Mouse (Mus musculus) forebrain, embryonic 12.5 days (tissue): ENCODE results near the gene Slc6a1. TPM values are rescaled to one million over a fixed set of nuclear protein-coding genes. Genes with fewer than 3 reads are reported as not detected.
A peak's percentile ranks its signal among the peaks of the same experiment; 100 is the strongest.

Source experiments
- ATAC-seq: fragments of 200-750 bp; cut with Nextera tagmentation; 2 replicates; pipeline ENCODE4 v1.8.0; 2017; ENCODE audit warnings: moderate TSS enrichment; ENCODE audit not compliant: low FRiP score
- H3K27ac ChIP-seq: fragments of 300-500 bp; sonication (generic); 2 replicates; pipeline ENCODE4 v1.5.1; 2016; ENCODE audit warnings: mild to moderate bottlenecking
- H3K27me3 ChIP-seq: fragments of 300-500 bp; sonication (generic); 2 replicates; pipeline ENCODE4 v1.6.1; 2016; ENCODE audit warnings: mild to moderate bottlenecking
- H3K36me3 ChIP-seq: fragments of 300-500 bp; sonication (generic); replicated peaks from 2 replicates; pipeline ENCODE4 v1.6.1; 2016; ENCODE audit warnings: mild to moderate bottlenecking
- H3K4me1 ChIP-seq: fragments of 300-500 bp; sonication (generic); 2 replicates; pipeline ENCODE4 v1.6.1; 2016
- H3K4me2 ChIP-seq: fragments of 300-500 bp; sonication (generic); 2 replicates; pipeline ENCODE4 v1.6.1; 2016; ENCODE audit warnings: mild to moderate bottlenecking, moderate library complexity
- H3K4me3 ChIP-seq: fragments of 300-500 bp; sonication (generic); replicated peaks from 2 replicates; pipeline ENCODE4 v1.5.1; 2016; ENCODE audit warnings: mild to moderate bottlenecking
- H3K9ac ChIP-seq: fragments of 300-500 bp; sonication (generic); 2 replicates; pipeline ENCODE4 v1.6.1; 2016; ENCODE audit warnings: mild to moderate bottlenecking
- H3K9me3 ChIP-seq: fragments of 300-500 bp; sonication (generic); 2 replicates; pipeline ENCODE4 v1.6.1; 2016
- WGBS: fragments of 180-500 bp; shearing (Covaris S2); methylation state at CpG from one replicate; pipeline ENCODE4 v1.1.7; 2016; 5-methylcytosine and 5-hydroxymethylcytosine counted together
- polyA plus RNA-seq: library from polyadenylated mRNA; unstranded; fragments of >200 nt; fragmentation: Nextera tagmentation; extraction: Ambion mirVana; gene quantifications from 2 replicates; pipeline ENCODE4 v1.2.1, GENCODE M21; 2016

Gene Slc6a1
- polyA plus RNA-seq, 1 experiment from 2014 or later: 49.9 TPM

DNA sequence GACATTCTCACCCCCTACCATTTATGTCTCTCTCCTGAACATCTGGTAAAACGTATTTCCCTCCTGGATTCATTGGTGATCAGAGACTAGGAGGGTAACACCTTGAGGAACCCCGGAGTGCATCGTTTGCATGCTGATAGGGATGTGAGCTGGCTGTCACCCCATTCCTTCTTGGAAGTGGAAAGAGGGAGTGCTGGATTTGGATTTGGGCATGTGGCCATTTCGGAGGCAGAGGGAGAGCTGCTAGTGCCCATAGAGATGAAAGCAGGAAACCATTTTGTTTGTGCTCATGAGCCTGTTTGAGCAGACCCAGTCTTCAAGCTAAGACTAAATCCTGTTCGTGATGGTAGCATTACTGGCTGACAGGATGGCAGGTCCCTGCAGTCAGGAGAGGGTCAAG is 9.0 kb downstream of the Slc6a1 start:
- no peak for ATAC-seq
- H3K9me3 ChIP-seq: no peaks in the 10 kb centered on the region
- H3K36me3 ChIP-seq: no peaks in the 10 kb centered on the region
- 54% methylated on average over 5 of the region's 5 CpGs for WGBS
- no peak overlapping the region for H3K4me2 ChIP-seq
- no peak overlapping the region for H3K4me3 ChIP-seq
- H3K27me3 ChIP-seq: peaks cover 3% of the 10 kb centered on the region; the same call in 1 of the 2 replicates
- H3K27ac ChIP-seq: peak overlapping the region; percentile 91
- peaks cover 93% of the 10 kb centered on the region for H3K4me1 ChIP-seq
- H3K9ac ChIP-seq: no peak overlapping the region

- Histone ChIP-seq H3K36me3 (no peaks in the 10 kb centered on the region), H3K4me3 (no peak overlapping the region), H3K9me3 (no peaks in the 10 kb centered on the region), H3K4me2 (no peak overlapping the region; the same call in 1 of the 2 replicates), H3K27me3 (no peaks in the 10 kb centered on the region), H3K4me1 (peaks cover 94% of the 10 kb centered on the region), H3K9ac (no peak overlapping the region), H3K27ac (peak overlapping the region; percentile 31; the same call in 1 of the 2 replicates)
- 34% methylated on average over 8 of the region's 8 CpGs for whole genome bisulfite sequencing
- ATAC-seq: no peak
Observed at GRCm38 (mm10) chr6:114293511-114293910, 11.1 kb downstream of the Slc6a1 start.

GRCm38 (mm10) chr6:114295086-114295485 is 12.7 kb downstream of the Slc6a1 start:
- Histone ChIP-seq H3K27me3 (no peaks in the 10 kb centered on the region), H3K9me3 (no peaks in the 10 kb centered on the region), H3K4me2 (no peak overlapping the region), H3K27ac (0 out of 2 replicates have a peak overlapping the region, but pooled peaks have one; percentile 96), H3K36me3 (no peaks in the 10 kb centered on the region), H3K4me3 (no peak overlapping the region), H3K4me1 (peaks cover 80% of the 10 kb centered on the region), H3K9ac (no peak overlapping the region)
- WGBS: 77% methylated on average over 4 of the region's 4 CpGs
- ATAC-seq: no peak

DNA sequence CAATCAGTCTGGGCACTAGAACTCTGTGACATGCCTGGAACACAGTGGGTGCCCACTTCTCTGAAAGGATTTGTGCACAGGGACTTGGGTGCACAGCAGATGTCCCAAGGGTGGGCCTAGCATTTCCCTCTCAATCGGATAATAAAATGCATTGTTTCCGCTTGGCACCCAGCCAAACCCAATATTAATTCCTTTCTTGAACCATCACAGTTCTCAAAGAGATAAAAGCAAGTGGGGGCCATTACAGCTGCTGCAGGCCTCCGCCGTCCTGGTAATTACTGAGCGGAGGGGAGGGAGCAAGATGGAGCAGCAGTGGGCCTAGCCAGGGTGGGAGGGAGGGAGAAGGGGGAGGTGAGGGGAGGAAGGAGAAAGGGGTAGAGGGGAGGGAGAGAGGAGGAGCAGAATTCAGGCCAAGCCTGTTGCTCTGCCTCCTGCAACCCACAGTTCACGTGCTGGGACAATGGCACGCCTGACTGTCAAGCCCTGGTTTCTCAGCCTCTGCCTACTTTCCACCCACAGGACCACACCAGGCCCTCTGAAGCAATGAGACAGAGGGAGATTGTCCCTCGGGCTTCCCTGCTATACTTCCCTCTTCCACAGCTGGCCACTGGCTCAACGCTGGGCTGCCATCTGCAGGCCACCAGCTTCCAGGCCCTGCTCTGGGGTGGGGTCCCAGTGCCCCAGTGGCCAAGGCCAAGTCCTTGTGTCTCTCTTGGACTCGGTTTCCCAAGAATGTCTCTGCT is 15.0 kb downstream of the Slc6a1 start:
- Histone ChIP-seq H3K9ac (peak overlapping the region; percentile 29; the same call in 1 of the 2 replicates), H3K27ac (peak overlapping the region; percentile 96), H3K36me3 (peaks cover 15% of the 10 kb centered on the region; the same call in 1 of the 2 replicates), H3K9me3 (no peaks in the 10 kb centered on the region), H3K4me1 (peaks cover 60% of the 10 kb centered on the region), H3K4me3 (no peak overlapping the region), H3K4me2 (peak overlapping the region; percentile 2; the same call in 1 of the 2 replicates), H3K27me3 (no peaks in the 10 kb centered on the region)
- peak; percentile 82 for ATAC-seq
- WGBS: 28% methylated on average over 10 of the region's 10 CpGs

DNA sequence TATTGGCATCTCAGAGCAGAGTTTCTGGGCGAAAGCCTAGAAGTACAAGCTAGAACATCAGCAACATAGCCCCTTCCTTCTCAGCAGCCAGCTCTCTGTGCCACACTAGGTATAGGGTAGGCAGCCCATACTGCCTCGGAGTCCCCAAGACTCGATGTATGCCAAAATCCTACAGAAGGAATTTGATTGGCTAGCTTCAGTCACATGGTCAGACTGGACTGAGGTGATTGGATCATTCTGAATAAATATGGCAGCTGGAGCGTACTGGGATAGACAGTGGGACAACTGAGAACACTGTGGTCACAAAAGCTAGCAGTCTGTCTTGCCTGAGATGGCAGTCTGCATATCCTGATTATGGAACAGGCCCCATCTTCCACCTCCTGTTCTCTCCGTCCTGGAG is 17.3 kb downstream of the Slc6a1 start:
- no peak for ATAC-seq
- Histone ChIP-seq H3K36me3 (peaks cover 35% of the 10 kb centered on the region), H3K27ac (no peak overlapping the region), H3K9me3 (no peaks in the 10 kb centered on the region), H3K4me2 (no peak overlapping the region), H3K9ac (no peak overlapping the region), H3K27me3 (no peaks in the 10 kb centered on the region), H3K4me1 (peaks cover 38% of the 10 kb centered on the region), H3K4me3 (no peak overlapping the region)
- WGBS: 91% methylated on average over 5 of the region's 5 CpGs

DNA sequence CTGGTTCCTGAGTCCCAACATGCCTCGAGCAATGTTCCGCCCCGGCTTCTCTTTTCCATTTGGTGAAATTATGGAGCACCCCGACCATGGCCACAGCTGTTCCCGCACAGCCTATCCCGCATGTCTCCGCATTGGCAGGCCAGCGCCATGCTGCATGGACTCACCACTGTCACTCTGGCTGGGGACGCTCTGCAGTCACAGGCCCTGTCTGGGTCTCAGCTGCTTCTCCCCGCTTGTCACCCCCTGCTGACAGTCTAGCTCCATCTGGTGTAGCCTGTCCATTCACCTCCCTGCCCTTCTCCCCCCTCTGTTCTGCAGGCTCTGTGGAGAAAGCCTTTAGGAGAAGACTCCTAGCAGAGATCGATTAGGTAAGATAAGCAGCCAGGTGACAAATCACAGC is 18.3 kb downstream of the Slc6a1 start:
- Histone ChIP-seq H3K27ac (no peak overlapping the region), H3K9me3 (no peaks in the 10 kb centered on the region), H3K9ac (no peak overlapping the region), H3K36me3 (peaks cover 46% of the 10 kb centered on the region), H3K4me3 (no peak overlapping the region), H3K27me3 (no peaks in the 10 kb centered on the region), H3K4me1 (peaks cover 32% of the 10 kb centered on the region), H3K4me2 (no peak overlapping the region)
- WGBS: 89% methylated on average over 11 of the region's 11 CpGs
- ATAC-seq: no peak

GRCm38 (mm10) chr6:114304668-114305067 is 22.2 kb downstream of the Slc6a1 start:
- ATAC-seq: no peak
- Histone ChIP-seq H3K36me3 (peaks cover 66% of the 10 kb centered on the region), H3K27me3 (peaks cover 20% of the 10 kb centered on the region; the same call in 1 of the 2 replicates), H3K27ac (no peak overlapping the region), H3K9me3 (no peaks in the 10 kb centered on the region), H3K9ac (no peak overlapping the region), H3K4me2 (no peak overlapping the region), H3K4me3 (no peak overlapping the region), H3K4me1 (0 out of 2 replicates have a peak, but pooled peaks cover 3% of the 10 kb centered on the region)
- 86% methylated on average over 6 of the region's 6 CpGs for WGBS

DNA sequence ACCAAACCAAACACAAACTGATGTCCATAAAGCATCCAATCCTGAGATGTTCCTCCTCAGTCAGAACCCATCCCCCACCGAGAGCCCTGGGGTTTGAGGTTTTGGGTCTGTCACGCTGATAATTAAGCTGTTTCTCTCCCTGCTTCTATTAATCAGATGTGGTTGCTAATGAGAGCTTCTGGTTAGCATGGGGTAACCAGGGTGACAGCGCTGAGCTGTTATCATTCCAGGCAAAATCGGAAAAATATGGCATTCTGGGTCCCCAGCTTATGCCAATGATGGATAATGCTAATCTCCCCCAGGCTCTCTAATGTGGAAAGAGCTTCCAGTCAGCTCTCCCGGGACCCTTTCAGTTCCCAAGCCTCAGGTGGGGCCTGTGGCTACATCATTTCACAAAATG is 38.1 kb downstream of the Slc6a1 start:
- H3K9me3 ChIP-seq: peaks cover 9% of the 10 kb centered on the region
- 60% methylated on average over 5 of the region's 5 CpGs for WGBS

GRCm38 (mm10) chr6:114321146-114321545 is 38.7 kb downstream of the Slc6a1 start:
- 96% methylated on average over 3 of the region's 3 CpGs for WGBS
- ATAC-seq: no peak
- Histone ChIP-seq H3K4me3 (no peak overlapping the region), H3K36me3 (no peaks in the 10 kb centered on the region), H3K9me3 (peaks cover 9% of the 10 kb centered on the region), H3K9ac (no peak overlapping the region), H3K4me2 (no peak overlapping the region), H3K4me1 (0 out of 2 replicates have a peak, but pooled peaks cover 4% of the 10 kb centered on the region), H3K27ac (no peak overlapping the region), H3K27me3 (no peaks in the 10 kb centered on the region)

More for the DNA sequence above, 38.1 kb downstream of the Slc6a1 start:
- no peak overlapping the region for H3K9ac ChIP-seq
- peaks cover 4% of the 10 kb centered on the region; the same call in 1 of the 2 replicates for H3K4me1 ChIP-seq
- no peaks in the 10 kb centered on the region for H3K27me3 ChIP-seq
- H3K4me3 ChIP-seq: no peak overlapping the region
- H3K4me2 ChIP-seq: no peak overlapping the region
- no peak overlapping the region for H3K27ac ChIP-seq
- no peak for ATAC-seq
- peaks cover 4% of the 10 kb centered on the region; the same call in 1 of the 2 replicates for H3K36me3 ChIP-seq

GRCm38 (mm10) chr6:114322914-114323313 is 40.5 kb downstream of the Slc6a1 start:
- Histone ChIP-seq H3K27me3 (no peaks in the 10 kb centered on the region), H3K4me3 (no peak overlapping the region), H3K9me3 (peaks cover 9% of the 10 kb centered on the region), H3K27ac (no peak overlapping the region), H3K9ac (no peak overlapping the region), H3K4me1 (0 out of 2 replicates have a peak, but pooled peaks cover 4% of the 10 kb centered on the region), H3K4me2 (no peak overlapping the region), H3K36me3 (no peaks in the 10 kb centered on the region)
- ATAC-seq: no peak
- WGBS: 84% methylated on average over 3 of the region's 3 CpGs

GRCm38 (mm10) chr6:114324808-114325207 is 42.4 kb downstream of the Slc6a1 start:
- Histone ChIP-seq H3K4me2 (no peak overlapping the region), H3K4me3 (no peak overlapping the region), H3K9ac (no peak overlapping the region), H3K4me1 (peaks cover 16% of the 10 kb centered on the region), H3K27me3 (no peaks in the 10 kb centered on the region), H3K36me3 (no peaks in the 10 kb centered on the region), H3K27ac (no peak overlapping the region), H3K9me3 (peaks cover 6% of the 10 kb centered on the region)
- no peak for ATAC-seq
- 93% methylated on average over 5 of the region's 5 CpGs for WGBS

- peak; percentile 92 for ATAC-seq
- H3K4me3 ChIP-seq: no peak overlapping the region
- WGBS: 36% methylated on average over 8 of the region's 8 CpGs
- no peaks in the 10 kb centered on the region for H3K9me3 ChIP-seq
- 0 out of 2 replicates have a peak overlapping the region, but pooled peaks have one; percentile 19 for H3K4me2 ChIP-seq
- peaks cover 18% of the 10 kb centered on the region for H3K4me1 ChIP-seq
- peaks cover 4% of the 10 kb centered on the region; the same call in 1 of the 2 replicates for H3K27me3 ChIP-seq
- no peak overlapping the region for H3K9ac ChIP-seq
- H3K36me3 ChIP-seq: no peaks in the 10 kb centered on the region
- peak overlapping the region; percentile 63 for H3K27ac ChIP-seq
Observed at GRCm38 (mm10) chr6:114329597-114330470, 47.4 kb downstream of the Slc6a1 start.
